Mouse (Mus musculus) neural tube, embryonic 13.5 days (tissue): ENCODE results near the gene Kptn. TPM values are rescaled to one million over a fixed set of nuclear protein-coding genes. Genes with fewer than 3 reads are reported as not detected.

Experiments used
- ATAC-seq: fragments of 200-750 bp; cut with Nextera tagmentation; 2 replicates; pipeline ENCODE4 v1.8.0; 2017; ENCODE audit warnings: low read depth, mild to moderate bottlenecking, moderate TSS enrichment, moderate library complexity
- H3K27ac ChIP-seq: fragments of 300-500 bp; sonication (generic); replicated peaks from 2 replicates; pipeline ENCODE4 v1.5.1; 2015; ENCODE audit warnings: moderate library complexity, mild to moderate bottlenecking, inconsistent platforms
- H3K27me3 ChIP-seq: fragments of 300-500 bp; sonication (generic); 2 replicates; pipeline ENCODE4 v1.6.1; 2015; ENCODE audit warnings: mild to moderate bottlenecking, inconsistent platforms
- H3K36me3 ChIP-seq: fragments of 300-500 bp; sonication (generic); 2 replicates; pipeline ENCODE4 v1.6.1; 2015; ENCODE audit warnings: mild to moderate bottlenecking, inconsistent platforms
- H3K4me1 ChIP-seq: fragments of 300-500 bp; sonication (generic); replicated peaks from 2 replicates; pipeline ENCODE4 v1.6.1; 2015; ENCODE audit warnings: inconsistent platforms
- H3K4me2 ChIP-seq: fragments of 300-500 bp; sonication (generic); 2 replicates; pipeline ENCODE4 v1.6.1; 2015; ENCODE audit warnings: inconsistent platforms, mild to moderate bottlenecking, moderate library complexity
- H3K4me3 ChIP-seq: fragments of 300-500 bp; sonication (generic); 2 replicates; pipeline ENCODE4 v1.5.1; 2015; ENCODE audit warnings: mild to moderate bottlenecking, inconsistent platforms
- H3K9ac ChIP-seq: fragments of 300-500 bp; sonication (generic); 2 replicates; pipeline ENCODE4 v1.6.1; 2015; ENCODE audit warnings: moderate library complexity, mild to moderate bottlenecking, inconsistent platforms
- H3K9me3 ChIP-seq: fragments of 300-500 bp; sonication (generic); 2 replicates; pipeline ENCODE4 v1.6.1; 2016; ENCODE audit warnings: inconsistent platforms
- WGBS: fragments of 180-500 bp; shearing (Covaris S2); methylation state at CpG from one replicate; pipeline ENCODE4 v1.1.7; 2015; 5-methylcytosine and 5-hydroxymethylcytosine counted together
- polyA plus RNA-seq: library from polyadenylated mRNA; unstranded; fragments of >200 nt; fragmentation: Nextera tagmentation; extraction: Ambion mirVana; gene quantifications from 2 replicates; pipeline ENCODE4 v1.2.1, GENCODE M21; 2015

Gene Kptn
- polyA plus RNA-seq, 1 experiment from 2014 or later, result 41.4 TPM

DNA sequence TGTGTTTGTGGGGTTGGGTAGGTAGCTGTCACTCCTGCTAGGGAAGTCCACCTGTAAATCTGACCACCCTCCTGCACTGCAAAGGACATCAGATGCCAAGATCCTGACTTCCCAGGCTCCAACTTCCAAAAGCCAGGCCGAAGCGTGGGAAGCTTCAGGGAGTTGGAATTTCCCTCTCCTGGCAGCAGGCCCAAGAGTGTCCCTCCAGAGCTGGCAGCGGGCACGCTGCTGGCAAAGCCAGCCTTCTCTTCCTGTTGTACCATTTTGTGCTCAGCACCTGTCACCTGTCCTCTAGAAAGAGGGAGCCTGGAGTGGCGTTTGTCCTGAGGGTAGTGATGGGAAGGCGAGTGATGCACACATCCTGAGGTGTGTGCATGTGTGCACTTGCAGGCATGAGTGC, 8.6 kb downstream of the Kptn start:
- Histone ChIP-seq H3K36me3 (peaks cover 28% of the 10 kb centered on the region), H3K27me3 (no peaks in the 10 kb centered on the region), H3K9ac (no peak overlapping the region), H3K9me3 (no peaks in the 10 kb centered on the region), H3K27ac (no peak overlapping the region), H3K4me3 (no peak overlapping the region), H3K4me2 (no peak overlapping the region), H3K4me1 (peaks cover 46% of the 10 kb centered on the region)
- 87% methylated on average over 6 of the region's 6 CpGs for WGBS
- ATAC-seq, result no peak

DNA sequence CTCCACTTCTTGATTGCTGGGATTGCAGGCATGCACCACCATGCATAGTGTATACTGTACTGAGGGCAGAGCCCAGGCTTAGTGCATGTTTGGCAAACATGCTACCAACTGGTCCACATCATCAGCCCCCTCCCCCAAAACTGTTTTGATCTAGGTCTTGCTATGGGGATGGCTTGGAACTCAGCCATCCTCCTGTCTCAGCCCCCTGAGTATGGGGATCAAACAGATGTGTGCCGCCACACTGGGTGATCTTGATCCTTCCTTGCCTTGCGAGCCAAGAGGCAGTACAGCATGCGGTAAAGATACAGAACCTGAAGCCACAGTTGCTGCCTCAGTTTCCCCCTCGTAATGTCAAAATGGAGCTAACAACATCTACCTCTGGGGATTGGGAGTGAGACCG, 9.2 kb downstream of the Kptn start:
- H3K4me2 ChIP-seq, result peak overlapping the region; percentile 74
- H3K9ac ChIP-seq, result peak overlapping the region; percentile 31; the same call in 1 of the 2 replicates
- 67% methylated on average over 5 of the region's 5 CpGs for WGBS
- H3K27ac ChIP-seq, result peak overlapping the region; percentile 85; the same call in 1 of the 2 replicates
- H3K9me3 ChIP-seq, result no peaks in the 10 kb centered on the region
- H3K36me3 ChIP-seq, result peaks cover 23% of the 10 kb centered on the region
- H3K4me3 ChIP-seq, result peak overlapping the region; percentile 58; the same call in 1 of the 2 replicates
- peaks cover 52% of the 10 kb centered on the region for H3K4me1 ChIP-seq
- no peaks in the 10 kb centered on the region for H3K27me3 ChIP-seq
- no peak for ATAC-seq

DNA sequence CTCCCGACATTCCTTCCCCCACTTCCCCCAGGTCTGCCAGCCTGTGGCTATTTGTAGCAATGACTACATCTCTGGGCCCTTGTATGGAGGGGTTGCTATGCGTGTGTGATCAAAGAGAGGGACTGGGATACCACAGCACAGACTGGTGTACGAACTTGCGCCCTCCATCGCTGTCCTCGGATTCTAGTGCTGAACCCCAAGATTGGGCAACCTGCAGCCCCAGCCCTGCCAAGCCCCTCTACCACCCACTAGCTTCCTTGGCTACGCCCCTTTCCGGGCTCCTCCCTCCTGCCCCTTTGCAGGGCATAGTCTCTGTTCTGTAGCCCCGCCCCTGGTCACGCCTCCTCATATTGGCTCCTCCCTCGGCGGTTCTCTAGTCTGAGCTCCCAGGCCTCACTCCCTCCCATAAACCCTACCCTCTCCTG, 9.7 kb downstream of the Kptn start, which contains the start of gene Slc8a2:
TSS of gene Slc8a2 (plus strand) at position 406 of the 425 bp plus-strand sequence.
- peak within 1 kb of the TSS; percentile 85 for H3K27ac ChIP-seq
- peaks cover 20% of the 10 kb centered on the region for H3K36me3 ChIP-seq
- no peaks in the 10 kb centered on the region for H3K9me3 ChIP-seq
- peak within 1 kb of the TSS; percentile 86 for H3K9ac ChIP-seq
- WGBS, result 2% methylated on average over 12 of the region's 12 CpGs
- H3K4me3 ChIP-seq, result peak within 1 kb of the TSS; percentile 58
- H3K27me3 ChIP-seq, result no peaks in the 10 kb centered on the region
- peak within 1 kb of the TSS; percentile 74 for H3K4me2 ChIP-seq
- ATAC-seq, result peak; percentile 89
- peaks cover 57% of the 10 kb centered on the region for H3K4me1 ChIP-seq

DNA sequence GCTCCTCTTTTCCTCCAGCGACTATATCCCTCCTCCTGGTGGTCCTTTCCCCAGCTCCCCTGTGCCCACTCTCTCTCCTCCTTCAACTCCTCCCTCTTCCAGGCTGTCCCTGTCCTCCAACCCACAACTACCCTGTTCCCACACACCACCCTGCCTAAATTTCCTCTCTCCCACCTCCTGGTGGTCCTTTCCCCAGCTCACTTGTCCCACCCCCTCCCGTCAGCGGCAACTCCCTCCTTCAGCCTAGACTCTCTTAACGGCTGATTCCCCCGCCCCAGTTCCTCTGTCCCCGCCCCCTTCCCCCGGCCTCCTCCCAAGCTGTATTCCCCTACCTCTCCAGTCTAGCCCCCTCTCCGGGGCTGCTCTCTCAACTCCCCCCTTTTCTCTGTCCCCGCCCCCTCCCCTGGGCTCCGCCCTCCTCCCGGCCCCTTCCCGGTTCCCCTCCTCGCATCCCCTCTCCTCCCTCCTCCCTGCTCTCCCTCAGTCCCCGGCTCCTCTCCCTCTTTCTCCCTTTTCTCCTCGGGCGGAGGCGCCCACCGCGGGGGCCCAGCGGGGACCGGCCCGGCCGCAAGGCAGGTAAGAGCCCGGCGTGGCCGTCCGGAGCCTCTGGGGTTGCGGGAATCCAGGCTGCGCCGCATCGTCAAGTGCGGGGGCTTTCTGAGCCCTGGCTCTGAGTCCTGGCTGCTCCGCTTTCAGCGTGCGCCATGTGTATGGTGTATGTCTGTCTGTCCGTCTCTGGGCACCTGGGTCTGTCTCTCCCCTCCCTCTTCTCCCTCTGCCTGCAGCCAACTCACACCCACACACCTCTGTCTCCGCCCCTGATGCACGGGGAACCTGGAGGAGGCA, 10.4 kb downstream of the Kptn start:
- Histone ChIP-seq H3K4me2 (peak overlapping the region; percentile 74), H3K27me3 (no peaks in the 10 kb centered on the region), H3K4me1 (peaks cover 63% of the 10 kb centered on the region), H3K4me3 (peak overlapping the region; percentile 58), H3K27ac (peak overlapping the region; percentile 85), H3K9ac (peak overlapping the region; percentile 86), H3K36me3 (peaks cover 16% of the 10 kb centered on the region), H3K9me3 (no peaks in the 10 kb centered on the region)
- peak; percentile 75 for ATAC-seq
- WGBS, result 1% methylated on average over 38 of the region's 38 CpGs

DNA sequence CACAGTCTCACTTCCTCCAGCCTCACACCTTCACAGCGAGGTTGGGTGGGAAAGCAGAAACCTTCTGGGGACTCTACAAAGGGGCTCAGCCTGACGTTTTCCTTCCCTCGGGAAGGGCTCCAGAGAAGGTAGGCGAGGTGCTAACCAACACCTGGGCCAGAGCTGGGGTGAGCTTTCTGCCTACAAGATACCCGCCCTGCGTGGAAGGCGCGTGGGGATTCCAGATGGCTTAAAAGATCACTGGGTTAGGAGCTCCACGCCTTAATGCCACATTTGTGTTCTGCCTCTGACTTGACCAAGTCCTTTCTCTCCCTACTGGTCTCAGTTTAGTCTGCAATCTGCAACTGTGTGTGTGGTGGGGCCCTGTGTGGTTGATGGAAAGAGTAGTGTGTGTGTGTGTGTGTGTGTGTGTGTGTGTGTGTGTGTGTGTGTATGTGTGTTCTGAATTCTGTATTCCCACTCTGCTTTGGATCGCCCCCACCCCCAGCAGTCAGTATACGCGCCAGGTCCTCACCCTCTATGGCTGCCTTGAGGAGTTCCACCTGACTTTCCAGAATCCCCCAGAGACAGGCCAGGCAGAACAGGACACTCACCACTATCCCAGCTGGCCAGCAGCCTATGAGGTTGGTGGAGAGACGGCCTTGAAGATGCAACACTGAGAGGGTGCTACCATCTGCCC, 11.4 kb downstream of the Kptn start:
- peak overlapping the region; percentile 85 for H3K27ac ChIP-seq
- H3K4me1 ChIP-seq, result peaks cover 74% of the 10 kb centered on the region
- peak overlapping the region; percentile 74 for H3K4me2 ChIP-seq
- WGBS, result 36% methylated on average over 13 of the region's 13 CpGs
- no peak for ATAC-seq
- no peaks in the 10 kb centered on the region for H3K27me3 ChIP-seq
- H3K9ac ChIP-seq, result peak overlapping the region; percentile 86
- peak overlapping the region; percentile 58 for H3K4me3 ChIP-seq
- no peaks in the 10 kb centered on the region for H3K9me3 ChIP-seq
- H3K36me3 ChIP-seq, result peaks cover 6% of the 10 kb centered on the region; the same call in 1 of the 2 replicates

DNA sequence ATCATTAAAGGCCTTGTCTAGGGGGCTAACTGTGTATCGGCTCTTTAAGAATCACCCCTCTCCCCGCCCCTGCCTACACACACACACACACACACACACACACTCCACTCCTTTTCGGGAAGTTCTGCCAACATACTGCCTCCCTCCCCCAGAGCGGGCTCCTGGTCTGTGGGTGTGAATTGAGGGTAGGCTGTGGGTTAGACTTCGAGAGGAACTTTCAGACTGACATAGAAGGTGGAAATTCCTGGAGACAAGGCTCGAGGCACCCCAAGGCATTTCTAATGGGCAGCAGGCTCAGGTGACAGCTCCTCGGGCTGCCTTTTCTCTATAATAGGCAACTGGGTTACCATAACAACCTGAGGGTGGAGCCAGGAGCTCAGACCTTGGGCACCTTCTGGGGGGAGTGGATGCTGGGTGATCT, 12.5 kb downstream of the Kptn start:
- H3K4me1 ChIP-seq, result peaks cover 84% of the 10 kb centered on the region
- peak overlapping the region; percentile 74 for H3K4me2 ChIP-seq
- H3K9ac ChIP-seq, result peak overlapping the region; percentile 86
- H3K9me3 ChIP-seq, result no peaks in the 10 kb centered on the region
- peak overlapping the region; percentile 85 for H3K27ac ChIP-seq
- H3K4me3 ChIP-seq, result peak overlapping the region; percentile 58
- H3K27me3 ChIP-seq, result no peaks in the 10 kb centered on the region
- ATAC-seq, result no peak
- peaks cover 5% of the 10 kb centered on the region; the same call in 1 of the 2 replicates for H3K36me3 ChIP-seq
- 8% methylated on average over 7 of the region's 7 CpGs for WGBS

DNA sequence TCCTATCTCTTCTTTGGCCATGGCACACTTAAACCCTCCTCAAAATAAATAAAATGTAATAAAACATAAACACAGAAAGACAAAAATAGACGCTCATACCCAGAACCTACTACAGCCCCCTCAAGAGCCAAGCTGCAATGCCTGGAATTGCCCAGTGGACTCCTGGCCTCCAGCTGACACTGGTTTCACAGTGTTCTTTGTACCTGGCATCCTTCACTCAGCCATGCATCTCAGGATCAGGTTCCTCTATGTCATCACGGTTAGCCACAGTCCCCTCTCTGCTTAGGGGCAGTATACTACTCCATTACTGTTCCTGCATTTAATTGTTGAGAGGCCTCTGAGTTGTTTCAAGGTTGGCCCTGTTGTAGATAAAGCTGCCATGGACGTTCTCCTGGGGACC, 13.2 kb downstream of the Kptn start:
- no peak for ATAC-seq
- Histone ChIP-seq H3K36me3 (0 out of 2 replicates have a peak, but pooled peaks cover 4% of the 10 kb centered on the region), H3K9ac (peak overlapping the region; percentile 86; the same call in 1 of the 2 replicates), H3K27me3 (no peaks in the 10 kb centered on the region), H3K27ac (peak overlapping the region; percentile 85), H3K4me1 (peaks cover 88% of the 10 kb centered on the region), H3K4me2 (peak overlapping the region; percentile 74), H3K4me3 (peak overlapping the region; percentile 58), H3K9me3 (no peaks in the 10 kb centered on the region)
- WGBS, result 72% methylated on average over 3 of the region's 3 CpGs

DNA sequence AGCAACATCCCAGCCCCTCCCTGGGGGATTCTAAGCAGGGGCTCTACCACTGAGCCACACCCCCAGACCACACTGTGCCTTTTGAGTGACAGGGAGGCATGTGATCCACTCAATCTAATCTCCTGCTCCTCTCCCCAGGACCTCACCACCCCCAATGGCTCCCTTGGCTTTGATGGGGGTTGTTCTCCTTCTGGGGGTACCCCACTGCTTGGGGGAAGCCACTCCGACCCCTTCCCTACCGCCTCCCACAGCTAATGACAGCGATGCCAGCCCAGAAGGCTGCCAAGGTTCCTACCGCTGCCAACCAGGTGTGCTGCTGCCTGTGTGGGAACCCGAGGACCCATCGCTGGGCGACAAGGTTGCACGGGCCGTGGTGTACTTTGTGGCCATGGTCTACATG, 14.0 kb downstream of the Kptn start:
- Histone ChIP-seq H3K9me3 (no peaks in the 10 kb centered on the region), H3K27me3 (no peaks in the 10 kb centered on the region), H3K36me3 (0 out of 2 replicates have a peak, but pooled peaks cover 4% of the 10 kb centered on the region), H3K27ac (peak overlapping the region; percentile 85), H3K9ac (0 out of 2 replicates have a peak overlapping the region, but pooled peaks have one; percentile 86), H3K4me1 (peaks cover 91% of the 10 kb centered on the region), H3K4me2 (peak overlapping the region; percentile 74), H3K4me3 (no peak overlapping the region)
- ATAC-seq, result no peak
- WGBS, result 84% methylated on average over 9 of the region's 9 CpGs

DNA sequence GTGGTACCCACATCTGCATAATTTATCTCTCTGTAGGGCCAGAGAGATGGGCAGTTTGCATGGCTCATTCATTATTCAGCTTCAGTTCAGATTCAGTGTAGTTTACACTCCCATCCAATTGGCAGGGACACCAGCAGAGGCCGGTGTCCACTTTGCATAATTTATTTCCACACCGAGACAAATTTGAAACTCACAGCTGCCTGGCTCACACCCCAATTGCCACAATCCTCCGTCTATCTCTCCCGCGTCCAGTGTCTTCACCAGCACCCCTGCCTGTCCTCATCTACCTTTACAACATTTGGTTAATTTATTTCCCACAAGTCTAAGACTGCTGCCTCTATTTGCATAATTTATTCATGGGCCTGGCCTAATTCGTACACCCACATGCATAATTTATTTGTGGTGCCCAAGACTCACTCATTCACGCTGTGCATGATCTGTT, 15.3 kb downstream of the Kptn start:
- peaks cover 12% of the 10 kb centered on the region for H3K36me3 ChIP-seq
- peak; percentile 63 for ATAC-seq
- H3K27me3 ChIP-seq, result no peaks in the 10 kb centered on the region
- H3K27ac ChIP-seq, result peak overlapping the region; percentile 85
- H3K4me3 ChIP-seq, result no peak overlapping the region
- H3K4me1 ChIP-seq, result peaks cover 84% of the 10 kb centered on the region
- no peaks in the 10 kb centered on the region for H3K9me3 ChIP-seq
- peak overlapping the region; percentile 74 for H3K4me2 ChIP-seq
- H3K9ac ChIP-seq, result 0 out of 2 replicates have a peak overlapping the region, but pooled peaks have one; percentile 12
- WGBS, result 15% methylated on average over 7 of the region's 7 CpGs

DNA sequence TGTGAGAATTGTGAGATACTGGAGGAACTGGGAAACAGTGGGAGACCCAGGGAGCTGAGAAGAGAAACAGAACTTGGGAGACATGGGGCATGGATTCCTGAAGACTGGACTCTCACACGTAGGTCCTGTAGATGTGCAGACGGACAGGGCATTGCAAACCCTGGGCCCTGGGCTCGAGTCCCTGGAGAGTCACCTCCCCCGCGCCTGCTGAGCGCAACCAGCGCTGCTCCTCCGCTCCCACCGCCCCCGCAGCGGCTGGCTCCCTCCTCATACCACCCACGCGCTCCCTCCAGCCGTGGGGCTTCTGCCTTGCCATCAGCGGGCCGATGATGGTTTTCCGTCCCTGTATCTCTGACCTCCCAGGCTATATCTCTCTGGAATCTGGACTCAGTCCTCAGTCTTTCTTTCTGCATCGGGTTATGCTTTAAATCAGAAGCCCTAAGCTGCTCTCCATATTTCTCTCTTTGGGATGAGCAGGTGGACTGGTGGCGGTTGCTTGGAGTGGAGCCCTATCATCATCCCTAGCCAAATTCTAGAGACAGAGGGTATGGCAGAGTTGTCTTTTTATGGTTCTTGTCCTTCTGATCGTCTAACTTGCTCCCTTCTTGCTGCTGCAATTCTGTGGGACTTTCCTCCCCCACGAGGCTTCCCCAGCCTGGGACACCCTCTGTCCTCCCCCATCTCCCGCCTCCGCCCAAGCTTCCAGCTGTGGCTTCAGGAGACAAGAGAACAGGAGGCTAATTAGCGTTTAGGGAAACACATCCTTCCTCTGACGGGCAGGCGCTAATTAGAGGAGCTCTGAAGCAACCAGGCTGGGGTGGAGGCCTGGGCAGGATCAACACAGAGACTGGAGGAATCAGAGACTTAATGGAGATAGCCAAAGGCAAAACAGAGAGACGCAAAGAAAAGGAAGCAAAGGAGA, 27.1 kb downstream of the Kptn start:
- H3K27ac ChIP-seq, result no peak overlapping the region; the same call in 1 of the 2 replicates

DNA sequence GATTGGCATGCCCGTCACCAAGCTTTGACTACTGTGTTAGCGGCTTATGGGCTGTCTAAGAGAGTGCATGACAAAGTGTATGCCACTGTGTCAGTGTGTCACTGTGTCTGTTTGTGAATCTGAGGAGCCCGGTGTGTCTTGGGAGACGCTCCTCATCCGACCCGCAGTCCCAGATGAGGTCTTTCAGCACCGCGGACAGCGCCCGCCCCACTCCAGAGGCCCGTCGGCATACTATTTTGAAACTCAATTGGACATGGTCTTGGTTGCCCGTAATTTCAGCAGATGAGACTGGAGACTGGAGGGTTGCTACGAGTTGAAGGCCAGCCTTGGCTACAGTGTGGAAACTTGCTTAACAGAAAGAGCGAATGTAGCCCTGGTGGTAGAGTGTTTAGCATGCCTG, 27.9 kb downstream of the Kptn start:
- H3K4me2 ChIP-seq, result no peak overlapping the region
- no peak for ATAC-seq
- H3K36me3 ChIP-seq, result peaks cover 46% of the 10 kb centered on the region
- no peak overlapping the region for H3K9ac ChIP-seq
- no peak overlapping the region for H3K27ac ChIP-seq
- no peaks in the 10 kb centered on the region for H3K27me3 ChIP-seq
- no peaks in the 10 kb centered on the region for H3K9me3 ChIP-seq
- 14% methylated on average over 15 of the region's 15 CpGs for WGBS
- H3K4me1 ChIP-seq, result peaks cover 17% of the 10 kb centered on the region
- no peak overlapping the region for H3K4me3 ChIP-seq

More for the DNA sequence above, 27.1 kb downstream of the Kptn start:
- peaks cover 49% of the 10 kb centered on the region for H3K36me3 ChIP-seq
- H3K4me1 ChIP-seq, result peaks cover 17% of the 10 kb centered on the region
- H3K9ac ChIP-seq, result no peak overlapping the region
- peak; percentile 15; the same call in 1 of the 2 replicates for ATAC-seq
- H3K27me3 ChIP-seq, result no peaks in the 10 kb centered on the region
- WGBS, result 25% methylated on average over 27 of the region's 27 CpGs
- H3K9me3 ChIP-seq, result no peaks in the 10 kb centered on the region
- no peak overlapping the region for H3K4me3 ChIP-seq
- 0 out of 2 replicates have a peak overlapping the region, but pooled peaks have one; percentile 11 for H3K4me2 ChIP-seq
